Mouse (Mus musculus): Measurements from ENCODE around the gene Olfr67. TPM values are rescaled to one million over a fixed set of nuclear protein-coding genes. Genes with fewer than 3 reads are reported as not detected.
"Not testable (repeated sequence)": the region's sequence is repeated elsewhere in the genome, so short reads cannot be mapped to it uniquely, and the experiment has no call there.

Olfr67 gene
- total and polyA plus RNA-seq, 2 experiments from 2014 or later = not detected

GRCm38 (mm10) chr7:103808971-103809800 lies 17.6 kb upstream of the Olfr67 start:
- Histone ChIP-seq H3K36me3 (ENCODE audit: insufficient read depth) (no peaks in the 10 kb centered on the region), H3K9me3 (ENCODE audit: low read length) (no peaks in the 10 kb centered on the region), H3K4me2 (ENCODE audit: low read depth) (no peak overlapping the region), H3K4me1 (ENCODE audit: insufficient read depth) (no peaks in the 10 kb centered on the region), H3K4me3 (ENCODE audit: low read depth, low read length) (no peak overlapping the region), H3K27me3 (ENCODE audit: insufficient read depth, low read length) (no peaks in the 10 kb centered on the region), H3K9ac (no peak overlapping the region), H3K27ac (ENCODE audit: low read depth, low read length) (no peak overlapping the region)
- DNase-seq (no peak), ATAC-seq (no peak)
- TF ChIP-seq CTCF (IDR thresholded peaks at IDR 0.05; ENCODE audit: low read depth) = no peak
- 74% methylated on average over 5 of the region's 5 CpGs for WGBS

DNA sequence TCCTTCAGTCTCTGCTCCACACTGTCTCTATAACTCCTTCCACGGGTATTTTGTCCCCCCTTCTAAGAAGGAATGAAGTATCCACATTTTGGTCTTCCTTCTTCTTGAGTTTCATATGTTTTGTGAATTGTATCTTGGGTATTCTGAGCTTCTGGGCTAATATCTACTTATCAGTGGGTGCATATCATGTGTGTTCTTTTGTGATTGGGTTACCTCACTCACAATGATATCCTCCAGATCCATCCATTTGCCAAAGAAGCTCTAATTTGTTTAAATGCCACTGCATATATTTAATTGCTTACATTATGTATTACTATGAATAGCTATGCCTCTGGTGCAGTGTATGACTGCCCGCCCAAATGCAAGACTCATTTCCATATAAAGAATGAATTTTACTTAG lies 16.5 kb upstream of the Olfr67 start:
- not testable (repeated sequence) for H3K9ac ChIP-seq; H3K27ac ChIP-seq (ENCODE audit: low read depth, low read length); DNase-seq; H3K27me3 ChIP-seq (ENCODE audit: insufficient read depth, low read length); H3K4me2 ChIP-seq (ENCODE audit: low read depth); H3K4me1 ChIP-seq (ENCODE audit: insufficient read depth); ATAC-seq; H3K4me3 ChIP-seq (ENCODE audit: low read depth, low read length); H3K9me3 ChIP-seq (ENCODE audit: low read length); H3K36me3 ChIP-seq (ENCODE audit: insufficient read depth)
- 60% methylated on average over 2 of the region's 2 CpGs for WGBS

- no peak overlapping the region for H3K4me2 ChIP-seq (ENCODE audit: low read depth)
- DNase-seq (peak; percentile 52), ATAC-seq (0 out of 2 replicates have a peak, but pooled peaks have one; percentile 29)
- no peaks in the 10 kb centered on the region for H3K4me1 ChIP-seq (ENCODE audit: insufficient read depth)
- H3K27me3 ChIP-seq (ENCODE audit: insufficient read depth, low read length) = no peaks in the 10 kb centered on the region
- no peak overlapping the region for H3K27ac ChIP-seq (ENCODE audit: low read depth, low read length)
- no peaks in the 10 kb centered on the region for H3K9me3 ChIP-seq (ENCODE audit: low read length)
- no peaks in the 10 kb centered on the region for H3K36me3 ChIP-seq (ENCODE audit: insufficient read depth)
- H3K9ac ChIP-seq = no peak overlapping the region
- H3K4me3 ChIP-seq (ENCODE audit: low read depth, low read length) = no peak overlapping the region
- peak; percentile 58 for TF ChIP-seq CTCF (IDR thresholded peaks at IDR 0.05; ENCODE audit: low read depth)
- 47% methylated on average over 1 of the region's 1 CpGs for WGBS
Observed at GRCm38 (mm10) chr7:103806856-103807255, 15.2 kb upstream of the Olfr67 start.

GRCm38 (mm10) chr7:103792669-103793388 lies 1.2 kb upstream of the Olfr67 start:
- Histone ChIP-seq H3K4me2 (ENCODE audit: low read depth) (no peak overlapping the region), H3K36me3 (ENCODE audit: insufficient read depth) (no peaks in the 10 kb centered on the region), H3K27ac (ENCODE audit: low read depth, low read length) (no peak overlapping the region), H3K4me3 (ENCODE audit: low read depth, low read length) (no peak overlapping the region), H3K27me3 (ENCODE audit: insufficient read depth, low read length) (no peaks in the 10 kb centered on the region), H3K4me1 (ENCODE audit: insufficient read depth) (no peaks in the 10 kb centered on the region), H3K9ac (no peak overlapping the region), H3K9me3 (ENCODE audit: low read length) (no peaks in the 10 kb centered on the region)
- DNase-seq (no peak), ATAC-seq (no peak)
- 22% methylated on average over 4 of the region's 4 CpGs for WGBS
- TF ChIP-seq CTCF (IDR thresholded peaks at IDR 0.05; ENCODE audit: low read depth) = no peak

GRCm38 (mm10) chr7:103779598-103779997 lies 12.0 kb downstream of the Olfr67 start, which contains the start of gene Olfr68:
Gene Olfr68 (minus strand): TSS chr7:103779698.
- no peaks in the 10 kb centered on the region for H3K4me1 ChIP-seq (ENCODE audit: insufficient read depth)
- H3K4me2 ChIP-seq (ENCODE audit: low read depth) = no peak within 1 kb of the TSS
- H3K9ac ChIP-seq = no peak within 1 kb of the TSS
- 76% methylated on average over 3 of the region's 3 CpGs for WGBS
- H3K9me3 ChIP-seq (ENCODE audit: low read length) = no peaks in the 10 kb centered on the region
- no peak for TF ChIP-seq CTCF (IDR thresholded peaks at IDR 0.05; ENCODE audit: low read depth)
- DNase-seq = no peak
- no peak within 1 kb of the TSS for H3K4me3 ChIP-seq (ENCODE audit: low read depth, low read length)
- no peak within 1 kb of the TSS for H3K27ac ChIP-seq (ENCODE audit: low read depth, low read length)
- no peak for ATAC-seq
- no peaks in the 10 kb centered on the region for H3K27me3 ChIP-seq (ENCODE audit: insufficient read depth, low read length)
- H3K36me3 ChIP-seq (ENCODE audit: insufficient read depth) = no peaks in the 10 kb centered on the region

- not testable (repeated sequence) for DNase-seq, ATAC-seq
Observed at GRCm38 (mm10) chr7:103777652-103778051, 14.0 kb downstream of the Olfr67 start.

GRCm38 (mm10) chr7:103771494-103771893 lies 20.1 kb downstream of the Olfr67 start, which contains the start of gene Olfr69:
Gene Olfr69 (minus strand): TSS chr7:103771594.
- WGBS = 80% methylated on average over 2 of the region's 2 CpGs
- H3K27ac ChIP-seq (ENCODE audit: low read depth, low read length) = no peak within 1 kb of the TSS
- TF ChIP-seq CTCF (IDR thresholded peaks at IDR 0.05; ENCODE audit: low read depth) = no peak
- no peaks in the 10 kb centered on the region for H3K27me3 ChIP-seq (ENCODE audit: insufficient read depth, low read length)
- no peaks in the 10 kb centered on the region for H3K4me1 ChIP-seq (ENCODE audit: insufficient read depth)
- H3K36me3 ChIP-seq (ENCODE audit: insufficient read depth) = no peaks in the 10 kb centered on the region
- ATAC-seq (no peak), DNase-seq (no peak)
- no peak within 1 kb of the TSS for H3K4me3 ChIP-seq (ENCODE audit: low read depth, low read length)
- no peaks in the 10 kb centered on the region for H3K9me3 ChIP-seq (ENCODE audit: low read length)
- H3K9ac ChIP-seq = no peak within 1 kb of the TSS
- no peak within 1 kb of the TSS for H3K4me2 ChIP-seq (ENCODE audit: low read depth)

More at GRCm38 (mm10) chr7:103777652-103778051, 14.0 kb downstream of the Olfr67 start:
- not testable (repeated sequence) for H3K27ac ChIP-seq (ENCODE audit: low read depth, low read length); H3K4me3 ChIP-seq (ENCODE audit: low read depth, low read length); H3K36me3 ChIP-seq (ENCODE audit: insufficient read depth); H3K4me2 ChIP-seq (ENCODE audit: low read depth); H3K4me1 ChIP-seq (ENCODE audit: insufficient read depth); H3K27me3 ChIP-seq (ENCODE audit: insufficient read depth, low read length); H3K9me3 ChIP-seq (ENCODE audit: low read length); H3K9ac ChIP-seq
- WGBS = 94% methylated on average over 3 of the region's 4 CpGs

DNA sequence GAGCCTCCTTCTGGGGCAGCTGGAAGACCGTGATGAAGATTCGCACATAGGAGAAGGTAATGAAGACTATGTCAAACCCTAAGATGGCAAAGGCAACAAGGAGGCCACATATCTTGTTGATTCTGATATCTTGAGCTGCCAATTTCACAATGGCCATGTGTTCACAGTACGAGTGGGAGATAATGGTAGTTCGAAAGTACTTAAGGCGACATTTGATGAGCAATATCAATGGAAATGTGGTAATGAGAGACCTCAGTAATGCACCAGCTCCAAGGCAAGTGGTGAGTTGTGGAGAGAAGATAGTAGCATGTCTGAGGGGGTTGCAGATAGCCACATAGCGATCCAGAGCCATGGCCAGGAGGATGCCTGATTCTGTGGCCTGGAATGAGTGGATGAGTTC lies 23.9 kb downstream of the Olfr67 start:
- H3K36me3 ChIP-seq (ENCODE audit: insufficient read depth); DNase-seq; H3K4me1 ChIP-seq (ENCODE audit: insufficient read depth); H3K4me2 ChIP-seq (ENCODE audit: low read depth); H3K4me3 ChIP-seq (ENCODE audit: low read depth, low read length); H3K9me3 ChIP-seq (ENCODE audit: low read length); H3K27ac ChIP-seq (ENCODE audit: low read depth, low read length); H3K9ac ChIP-seq; H3K27me3 ChIP-seq (ENCODE audit: insufficient read depth, low read length); ATAC-seq: not testable (repeated sequence)
- 86% methylated on average over 5 of the region's 6 CpGs for WGBS

DNA sequence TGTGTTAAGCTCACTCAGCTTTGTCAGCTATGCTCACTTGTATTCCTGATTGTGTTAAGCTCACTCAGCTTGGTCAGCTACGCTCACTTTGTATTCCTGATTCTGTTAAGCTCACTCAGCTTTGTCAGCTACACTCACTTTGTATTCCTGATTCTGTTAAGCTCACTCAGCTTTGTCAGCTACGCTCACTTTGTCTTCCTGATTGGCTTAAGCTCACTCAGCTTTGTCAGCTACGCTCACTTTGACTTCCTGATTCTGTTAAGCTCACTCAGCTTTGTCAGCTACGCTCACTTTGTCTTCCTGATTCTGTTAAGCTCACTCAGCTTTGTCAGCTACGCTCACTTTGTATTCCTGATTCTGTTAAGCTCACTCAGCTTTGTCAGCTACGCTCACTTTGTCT lies 29.4 kb downstream of the Olfr67 start:
- ATAC-seq = not testable (repeated sequence)

More for the DNA sequence above, 29.4 kb downstream of the Olfr67 start:
- not testable (repeated sequence) for H3K36me3 ChIP-seq (ENCODE audit: insufficient read depth); H3K9me3 ChIP-seq (ENCODE audit: low read length); H3K27ac ChIP-seq (ENCODE audit: low read depth, low read length); H3K4me2 ChIP-seq (ENCODE audit: low read depth); H3K4me1 ChIP-seq (ENCODE audit: insufficient read depth); H3K4me3 ChIP-seq (ENCODE audit: low read depth, low read length); H3K9ac ChIP-seq; DNase-seq; H3K27me3 ChIP-seq (ENCODE audit: insufficient read depth, low read length)
- WGBS = 88% methylated on average over 6 of the region's 6 CpGs
